Comparison of ENCODE assay signal across 9 mouse cellular contexts in the genomic region with DNA sequence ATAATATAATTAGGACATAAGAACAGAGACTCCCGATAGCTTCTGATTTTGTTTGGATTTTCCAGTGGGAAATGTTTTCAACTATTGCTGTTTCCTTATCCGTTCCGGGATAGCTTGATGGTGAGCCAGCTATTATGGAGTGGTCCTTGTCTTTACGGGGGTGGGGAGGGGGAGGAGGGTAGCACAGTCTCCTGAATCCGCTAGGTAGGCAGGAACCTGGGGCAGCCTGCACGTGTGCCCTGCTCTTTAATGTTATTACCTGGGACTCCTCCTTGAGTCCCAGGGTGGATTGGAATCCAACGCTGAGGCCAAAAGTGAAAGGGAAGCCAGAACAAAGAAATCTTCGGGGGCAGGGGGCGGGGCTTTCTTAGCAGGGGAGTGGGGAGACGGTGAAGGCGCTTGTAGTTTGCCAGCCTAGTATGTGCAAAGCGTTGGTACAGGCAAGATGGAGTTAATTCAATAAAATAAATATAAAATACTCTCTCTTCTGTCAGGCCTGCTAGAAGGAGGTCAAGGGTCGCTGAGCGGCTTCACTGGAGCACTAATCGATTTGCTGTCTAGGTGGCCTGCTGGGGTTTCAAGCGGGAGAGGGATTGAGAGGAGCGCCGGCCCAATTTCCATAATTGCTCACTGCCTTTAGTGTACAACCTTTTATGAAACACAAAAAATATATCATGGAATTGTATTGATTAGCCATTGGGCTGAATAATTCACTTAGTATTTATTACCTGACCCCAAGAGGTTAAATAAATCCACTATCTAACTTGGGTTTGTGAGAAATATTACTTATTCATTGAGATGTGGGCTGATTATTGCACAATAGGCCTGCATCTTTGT.
A peak's percentile ranks its signal among the peaks of the same experiment; 100 is the strongest.
DNase-seq lines count a peak whose midpoint lies in the region; ATAC-seq and TF ChIP-seq lines count a peak whose summit lies in the region.
"Had no signal": no experiment of that assay in that cellular context is flagged by ENCODE, and none has a peak within 500 bp of the region (broad histone marks: within the 10 kb centered on the region; RNA-seq: fewer than 3 reads in every experiment).

No protein-coding gene starts in this region.

- H3K4me2 ChIP-seq in stomach, embryonic 16.5 days (ENCODE audit: low read depth, low read length) = peak overlapping the region; percentile 27; the same call in 1 of the 2 replicates
- H3K4me2 ChIP-seq in stomach, postnatal 0 days (replicated peaks; ENCODE audit: low read depth) = no peak overlapping the region
- 0 out of 2 replicates have a peak overlapping the region, but pooled peaks have one; percentile 5 for H3K4me2 ChIP-seq in forebrain, postnatal 0 days (ENCODE audit: low read depth)
- peak overlapping the region; percentile 37 for H3K4me2 ChIP-seq in liver, postnatal 0 days (ENCODE audit: low read depth, low read length)

- no peak for DNase-seq in stomach, postnatal 0 days (ENCODE audit: low spot score)
- DNase-seq in forebrain, postnatal 0 days = no peak
- DNase-seq in liver, postnatal 0 days = peak; percentile 42
- DNase-seq in urinary bladder, postnatal 10 days (ENCODE audit: low spot score) = no peak
- DNase-seq in adrenal gland, postnatal 10 days = no peak
- DNase-seq in cerebellum, adult 2 months = no peak
- DNase-seq: thymus, adult 2 months had no signal

- no peak for TF ChIP-seq CTCF in stomach, postnatal 0 days (IDR thresholded peaks at IDR 0.05; ENCODE audit: low read depth)
- TF ChIP-seq CTCF in forebrain, postnatal 0 days (IDR thresholded peaks at IDR 0.05; ENCODE audit: low read depth) = no peak
- TF ChIP-seq CTCF in liver, postnatal 0 days (IDR thresholded peaks at IDR 0.05; ENCODE audit: low read depth) = no peak
- TF ChIP-seq CTCF in cerebellum, adult 2 months (IDR thresholded peaks at IDR 0.05; ENCODE audit: borderline replicate concordance, insufficient read depth, low read depth, low read length) = no peak

- no peak for TF ChIP-seq POLR2A in cerebellum, adult 2 months (IDR thresholded peaks at IDR 0.05; ENCODE audit: borderline replicate concordance, insufficient read depth, low read length)

- H3K9me3 ChIP-seq in stomach, embryonic 16.5 days (replicated peaks; ENCODE audit: control insufficient read depth, low read length) = no peaks in the 10 kb centered on the region
- H3K9me3 ChIP-seq in stomach, postnatal 0 days (ENCODE audit: control insufficient read depth, low read length) = no peaks in the 10 kb centered on the region
- H3K9me3 ChIP-seq in forebrain, postnatal 0 days (ENCODE audit: low read length) = no peaks in the 10 kb centered on the region
- no peaks in the 10 kb centered on the region for H3K9me3 ChIP-seq in liver, postnatal 0 days (ENCODE audit: low read length)
- H3K9me3 ChIP-seq: heart, embryonic 15.5 days had no signal

- H3K27ac ChIP-seq in stomach, embryonic 16.5 days (ENCODE audit: low read length) = no peak overlapping the region
- no peak overlapping the region for H3K27ac ChIP-seq in stomach, postnatal 0 days (replicated peaks)
- no peak overlapping the region for H3K27ac ChIP-seq in forebrain, postnatal 0 days (ENCODE audit: low read depth, low read length)
- no peak overlapping the region for H3K27ac ChIP-seq in liver, postnatal 0 days (ENCODE audit: low read depth)
- no peak overlapping the region for H3K27ac ChIP-seq in cerebellum, adult 2 months (ENCODE audit: insufficient read depth, low read length)

- 41% methylated on average over 18 of the region's 18 CpGs for WGBS in stomach, embryonic 16.5 days
- 45% methylated on average over 18 of the region's 18 CpGs for WGBS in stomach, postnatal 0 days
- 23% methylated on average over 18 of the region's 18 CpGs for WGBS in forebrain, postnatal 0 days
- 54% methylated on average over 18 of the region's 18 CpGs for WGBS in liver, postnatal 0 days (ENCODE audit: insufficient replicate concordance)
- WGBS in cerebellum, adult 2 months = 69% methylated on average over 18 of the region's 18 CpGs

- ATAC-seq in stomach, embryonic 16.5 days (ENCODE audit: insufficient read depth, low FRiP score) = no peak
- no peak for ATAC-seq in stomach, postnatal 0 days (ENCODE audit: low FRiP score, low TSS enrichment)
- no peak for ATAC-seq in forebrain, postnatal 0 days
- peak; percentile 41 for ATAC-seq in liver, postnatal 0 days

- no peaks in the 10 kb centered on the region for H3K27me3 ChIP-seq in stomach, embryonic 16.5 days (ENCODE audit: control insufficient read depth, insufficient read depth, low read length)
- H3K27me3 ChIP-seq in stomach, postnatal 0 days (ENCODE audit: control insufficient read depth, insufficient read depth, low read length) = no peaks in the 10 kb centered on the region
- H3K27me3 ChIP-seq in forebrain, postnatal 0 days (ENCODE audit: insufficient read depth, low read length) = peaks cover 38% of the 10 kb centered on the region
- H3K27me3 ChIP-seq in liver, postnatal 0 days (ENCODE audit: insufficient read depth, low read length) = no peaks in the 10 kb centered on the region
- H3K27me3 ChIP-seq in cerebellum, adult 2 months (ENCODE audit: control insufficient read depth, insufficient read depth, low read length) = no peaks in the 10 kb centered on the region
- H3K27me3 ChIP-seq: heart, embryonic 15.5 days had no signal

- no peak overlapping the region for H3K9ac ChIP-seq in stomach, embryonic 16.5 days (ENCODE audit: low read length)
- no peak overlapping the region for H3K9ac ChIP-seq in stomach, postnatal 0 days (ENCODE audit: low read length)
- H3K9ac ChIP-seq in forebrain, postnatal 0 days = no peak overlapping the region
- no peak overlapping the region for H3K9ac ChIP-seq in liver, postnatal 0 days (replicated peaks)
- H3K9ac ChIP-seq: heart, embryonic 15.5 days had no signal

- no peaks in the 10 kb centered on the region for H3K36me3 ChIP-seq in stomach, embryonic 16.5 days (ENCODE audit: control insufficient read depth, insufficient read depth, low read length)
- H3K36me3 ChIP-seq in stomach, postnatal 0 days (ENCODE audit: control insufficient read depth, insufficient read depth, low read length) = no peaks in the 10 kb centered on the region
- H3K36me3 ChIP-seq in forebrain, postnatal 0 days (ENCODE audit: insufficient read depth) = no peaks in the 10 kb centered on the region
- H3K36me3 ChIP-seq in liver, postnatal 0 days (replicated peaks; ENCODE audit: insufficient read depth, low read length) = no peaks in the 10 kb centered on the region
- H3K36me3 ChIP-seq: heart, embryonic 15.5 days had no signal

- no peak overlapping the region for H3K4me3 ChIP-seq in stomach, embryonic 16.5 days (replicated peaks; ENCODE audit: low read length)
- no peak overlapping the region for H3K4me3 ChIP-seq in stomach, postnatal 0 days (ENCODE audit: low read depth, low read length)
- H3K4me3 ChIP-seq in forebrain, postnatal 0 days (ENCODE audit: low read depth, low read length) = no peak overlapping the region
- H3K4me3 ChIP-seq in liver, postnatal 0 days (ENCODE audit: low read depth, low read length) = no peak overlapping the region
- no peak overlapping the region for H3K4me3 ChIP-seq in cerebellum, adult 2 months (replicated peaks; ENCODE audit: insufficient read depth, low read depth, low read length)
- H3K4me3 ChIP-seq: heart, embryonic 15.5 days had no signal

- H3K4me1 ChIP-seq in stomach, embryonic 16.5 days (ENCODE audit: control insufficient read depth, insufficient read depth, low read length) = peaks cover 11% of the 10 kb centered on the region; the same call in 1 of the 2 replicates
- no peaks in the 10 kb centered on the region for H3K4me1 ChIP-seq in stomach, postnatal 0 days (replicated peaks; ENCODE audit: control insufficient read depth, insufficient read depth)
- no peaks in the 10 kb centered on the region for H3K4me1 ChIP-seq in forebrain, postnatal 0 days (ENCODE audit: insufficient read depth)
- H3K4me1 ChIP-seq in liver, postnatal 0 days (ENCODE audit: insufficient read depth) = 0 out of 2 replicates have a peak, but pooled peaks cover 2% of the 10 kb centered on the region
- no peaks in the 10 kb centered on the region for H3K4me1 ChIP-seq in cerebellum, adult 2 months (ENCODE audit: control insufficient read depth, insufficient read depth, low read length)

- no peak for TF ChIP-seq EP300 in stomach, postnatal 0 days (optimal IDR thresholded peaks at IDR 0.05)
- TF ChIP-seq EP300 in liver, postnatal 0 days (IDR thresholded peaks at IDR 0.05; ENCODE audit: low read depth) = no peak
